Mouse (Mus musculus): ENCODE results near the gene Dis3. TPM values are rescaled to one million over a fixed set of nuclear protein-coding genes. Genes with fewer than 3 reads are reported as not detected.

Dis3 gene
- polyA plus RNA-seq (2016; fragmentation: Nextera tagmentation; extraction: Ambion mirVana), result 30.1 and 33.5 TPM in 2 replicates

DNA sequence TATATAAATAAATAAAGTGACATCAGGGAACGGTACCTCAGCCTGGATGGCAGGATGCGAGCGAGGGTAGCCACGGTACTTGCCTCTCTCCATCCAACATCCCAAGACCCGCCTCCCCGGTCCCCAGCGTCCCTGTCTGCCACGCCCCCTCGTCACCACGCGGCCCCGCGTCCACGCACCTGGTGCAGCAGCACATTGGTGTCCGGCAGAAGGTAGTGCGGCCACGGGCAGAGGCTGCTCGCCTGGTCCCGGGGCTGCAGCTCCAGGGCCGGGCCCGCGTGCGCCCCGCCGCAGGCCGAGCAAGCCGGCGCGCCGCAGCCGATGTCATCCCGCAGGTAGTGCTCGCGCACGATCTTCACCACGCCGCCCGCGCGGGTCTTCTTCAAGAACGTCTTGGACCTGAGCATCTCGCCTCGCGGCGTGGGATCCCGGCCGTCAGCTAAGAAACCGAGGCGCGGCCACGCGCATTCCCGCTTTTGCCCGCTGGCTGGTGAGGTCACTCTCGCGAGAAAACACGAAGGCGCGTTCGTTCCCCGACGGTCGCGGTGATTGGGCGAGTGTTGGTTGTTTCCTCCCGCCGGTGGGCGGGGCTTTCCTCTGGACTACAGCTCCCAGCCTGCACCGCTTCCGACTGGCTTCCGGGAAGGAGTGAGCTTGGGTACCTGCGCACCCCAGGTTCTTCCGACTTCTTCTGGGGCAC, at the start of gene Dis3, which contains the start of gene Pibf1:
Gene Dis3, minus strand, starts transcription at position 504 of the 700 bp plus-strand sequence.
Gene Pibf1, plus strand, starts transcription at position 158 of the 700 bp plus-strand sequence.
- Histone ChIP-seq H3K4me2 (peak within 1 kb of the TSS; percentile 82), H3K27ac (ENCODE audit: poor library complexity, severe bottlenecking) (peak within 1 kb of the TSS; percentile 36; the same call in 1 of the 2 replicates), H3K9ac (peak within 1 kb of the TSS; percentile 82), H3K4me1 (replicated peaks) (peaks cover 9% of the 10 kb centered on the region), H3K9me3 (replicated peaks) (no peaks in the 10 kb centered on the region), H3K4me3 (peak within 1 kb of the TSS; percentile 78), H3K27me3 (replicated peaks) (no peaks in the 10 kb centered on the region), H3K36me3 (peaks cover 44% of the 10 kb centered on the region)
- peak; percentile 100 for ATAC-seq (ENCODE audit: insufficient number of reproducible peaks, low FRiP score)
- WGBS, result under 1% methylated on average over 73 of the region's 73 CpGs

DNA sequence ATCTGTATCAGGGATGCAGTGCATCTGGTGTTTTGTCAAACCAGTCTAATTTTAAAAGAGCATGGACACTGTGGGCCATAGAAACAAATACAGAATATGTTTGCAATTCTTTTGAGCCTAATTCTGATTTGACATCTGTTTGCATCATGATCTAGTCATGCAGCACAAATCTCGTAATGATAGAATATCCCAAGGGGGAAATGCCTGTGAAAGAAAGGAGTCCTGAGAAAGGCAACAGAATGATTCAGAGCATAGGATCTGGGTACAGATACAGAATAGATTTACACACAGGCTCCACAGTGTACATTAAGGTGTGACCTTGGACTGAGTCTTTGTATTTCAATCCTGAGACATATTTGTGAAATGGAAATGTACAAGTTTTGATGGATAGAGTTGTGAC, 47.3 kb upstream of the Dis3 start:
- Histone ChIP-seq H3K27ac (ENCODE audit: poor library complexity, severe bottlenecking) (no peak overlapping the region), H3K4me2 (no peak overlapping the region), H3K9ac (no peak overlapping the region), H3K9me3 (replicated peaks) (no peaks in the 10 kb centered on the region), H3K36me3 (peaks cover 26% of the 10 kb centered on the region), H3K4me3 (no peak overlapping the region), H3K27me3 (replicated peaks) (no peaks in the 10 kb centered on the region), H3K4me1 (replicated peaks) (no peaks in the 10 kb centered on the region)
- no peak for ATAC-seq (ENCODE audit: insufficient number of reproducible peaks, low FRiP score)
- WGBS, result 83% methylated on average over 1 of the region's 1 CpGs

GRCm38 (mm10) chr14:99141786-99142633, 42.4 kb upstream of the Dis3 start:
- Histone ChIP-seq H3K9me3 (replicated peaks) (no peaks in the 10 kb centered on the region), H3K36me3 (peaks cover 25% of the 10 kb centered on the region), H3K4me2 (no peak overlapping the region), H3K4me3 (no peak overlapping the region), H3K9ac (no peak overlapping the region), H3K4me1 (replicated peaks) (no peaks in the 10 kb centered on the region), H3K27me3 (replicated peaks) (no peaks in the 10 kb centered on the region), H3K27ac (ENCODE audit: poor library complexity, severe bottlenecking) (no peak overlapping the region)
- 28% methylated on average over 15 of the region's 15 CpGs for WGBS
- peak; percentile 63; the same call in 1 of the 2 replicates for ATAC-seq (ENCODE audit: insufficient number of reproducible peaks, low FRiP score)

- WGBS, result 91% methylated on average over 2 of the region's 2 CpGs
- Histone ChIP-seq H3K9ac (no peak overlapping the region), H3K36me3 (peaks cover 37% of the 10 kb centered on the region), H3K27ac (ENCODE audit: poor library complexity, severe bottlenecking) (no peak overlapping the region), H3K27me3 (replicated peaks) (no peaks in the 10 kb centered on the region), H3K4me2 (no peak overlapping the region), H3K4me3 (no peak overlapping the region), H3K9me3 (replicated peaks) (no peaks in the 10 kb centered on the region), H3K4me1 (replicated peaks) (no peaks in the 10 kb centered on the region)
- no peak for ATAC-seq (ENCODE audit: insufficient number of reproducible peaks, low FRiP score)
Observed at GRCm38 (mm10) chr14:99140036-99140435, 40.5 kb upstream of the Dis3 start.

- ATAC-seq (ENCODE audit: insufficient number of reproducible peaks, low FRiP score), result no peak
- H3K36me3 ChIP-seq, result peaks cover 38% of the 10 kb centered on the region
- H3K27ac ChIP-seq (ENCODE audit: poor library complexity, severe bottlenecking), result no peak overlapping the region
- H3K27me3 ChIP-seq (replicated peaks), result no peaks in the 10 kb centered on the region
- no peak overlapping the region for H3K4me3 ChIP-seq
- H3K9me3 ChIP-seq (replicated peaks), result no peaks in the 10 kb centered on the region
- H3K9ac ChIP-seq, result no peak overlapping the region
- WGBS, result 95% methylated on average over 16 of the region's 16 CpGs
- no peak overlapping the region for H3K4me2 ChIP-seq
- no peaks in the 10 kb centered on the region for H3K4me1 ChIP-seq (replicated peaks)
Observed at GRCm38 (mm10) chr14:99136297-99136696, 36.7 kb upstream of the Dis3 start.

- Histone ChIP-seq H3K27me3 (replicated peaks) (no peaks in the 10 kb centered on the region), H3K4me2 (no peak overlapping the region), H3K4me3 (no peak overlapping the region), H3K9me3 (replicated peaks) (no peaks in the 10 kb centered on the region), H3K9ac (no peak overlapping the region), H3K36me3 (peaks cover 43% of the 10 kb centered on the region), H3K27ac (ENCODE audit: poor library complexity, severe bottlenecking) (no peak overlapping the region), H3K4me1 (replicated peaks) (no peaks in the 10 kb centered on the region)
- ATAC-seq (ENCODE audit: insufficient number of reproducible peaks, low FRiP score), result no peak
- 90% methylated on average over 9 of the region's 9 CpGs for WGBS
Observed at GRCm38 (mm10) chr14:99135761-99136160, 36.2 kb upstream of the Dis3 start.

DNA sequence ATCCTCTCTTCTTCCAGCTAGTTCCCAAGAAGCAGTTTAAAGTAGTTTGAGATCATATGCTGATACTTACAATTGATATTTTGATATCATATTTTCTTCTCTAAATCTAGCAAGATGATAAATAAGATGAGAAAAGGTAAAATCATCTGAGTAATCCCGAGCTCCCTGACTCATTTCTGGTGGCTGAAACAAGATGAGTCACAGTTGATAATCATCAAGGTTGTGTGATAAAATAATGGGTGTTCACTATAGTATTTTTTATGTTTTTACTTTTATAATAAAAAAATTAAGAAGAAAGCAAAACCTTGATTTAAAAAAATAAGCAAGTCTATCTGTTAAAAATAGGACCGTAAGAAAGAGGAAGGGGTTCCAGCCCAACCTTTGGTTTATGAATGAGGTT, 34.5 kb upstream of the Dis3 start:
- no peak overlapping the region for H3K27ac ChIP-seq (ENCODE audit: poor library complexity, severe bottlenecking)
- peaks cover 35% of the 10 kb centered on the region for H3K36me3 ChIP-seq
- H3K4me2 ChIP-seq, result no peak overlapping the region
- no peaks in the 10 kb centered on the region for H3K27me3 ChIP-seq (replicated peaks)
- 91% methylated on average over 2 of the region's 2 CpGs for WGBS
- no peaks in the 10 kb centered on the region for H3K4me1 ChIP-seq (replicated peaks)
- no peak for ATAC-seq (ENCODE audit: insufficient number of reproducible peaks, low FRiP score)
- H3K4me3 ChIP-seq, result no peak overlapping the region
- no peak overlapping the region for H3K9ac ChIP-seq
- no peaks in the 10 kb centered on the region for H3K9me3 ChIP-seq (replicated peaks)

DNA sequence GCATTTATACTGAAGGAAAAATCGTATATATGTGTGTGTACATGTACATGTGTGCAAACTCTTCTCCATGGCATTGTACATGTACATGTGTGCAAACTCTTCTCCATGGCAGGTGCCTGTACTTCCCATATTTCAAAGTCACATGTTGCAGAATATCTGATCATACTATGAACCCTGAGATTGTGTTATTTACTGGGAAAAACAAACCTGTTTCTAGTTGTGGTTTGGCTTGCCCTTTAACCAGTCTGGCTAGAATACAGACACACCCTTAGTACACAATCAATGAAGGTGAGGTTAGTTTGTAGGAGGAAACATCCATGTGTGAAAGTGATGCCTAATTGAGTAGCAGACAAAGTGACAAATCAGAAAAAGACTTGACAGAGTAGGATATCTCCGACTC, 29.5 kb upstream of the Dis3 start:
- Histone ChIP-seq H3K27me3 (replicated peaks) (no peaks in the 10 kb centered on the region), H3K4me1 (replicated peaks) (no peaks in the 10 kb centered on the region), H3K27ac (ENCODE audit: poor library complexity, severe bottlenecking) (no peak overlapping the region), H3K4me2 (no peak overlapping the region), H3K36me3 (peaks cover 15% of the 10 kb centered on the region), H3K9me3 (replicated peaks) (no peaks in the 10 kb centered on the region), H3K9ac (no peak overlapping the region), H3K4me3 (no peak overlapping the region)
- 81% methylated on average over 2 of the region's 2 CpGs for WGBS
- no peak for ATAC-seq (ENCODE audit: insufficient number of reproducible peaks, low FRiP score)

GRCm38 (mm10) chr14:99127509-99127908, 27.9 kb upstream of the Dis3 start:
- no peaks in the 10 kb centered on the region for H3K27me3 ChIP-seq (replicated peaks)
- no peak overlapping the region for H3K9ac ChIP-seq
- no peak for ATAC-seq (ENCODE audit: insufficient number of reproducible peaks, low FRiP score)
- H3K36me3 ChIP-seq, result peaks cover 18% of the 10 kb centered on the region
- no peak overlapping the region for H3K4me3 ChIP-seq
- no peak overlapping the region for H3K4me2 ChIP-seq
- no peaks in the 10 kb centered on the region for H3K4me1 ChIP-seq (replicated peaks)
- no peaks in the 10 kb centered on the region for H3K9me3 ChIP-seq (replicated peaks)
- no peak overlapping the region for H3K27ac ChIP-seq (ENCODE audit: poor library complexity, severe bottlenecking)
- WGBS, result 64% methylated on average over 1 of the region's 1 CpGs

GRCm38 (mm10) chr14:99126713-99127112, 27.1 kb upstream of the Dis3 start:
- Histone ChIP-seq H3K9ac (no peak overlapping the region), H3K4me1 (replicated peaks) (no peaks in the 10 kb centered on the region), H3K27me3 (replicated peaks) (no peaks in the 10 kb centered on the region), H3K36me3 (peaks cover 22% of the 10 kb centered on the region), H3K4me3 (no peak overlapping the region), H3K27ac (ENCODE audit: poor library complexity, severe bottlenecking) (no peak overlapping the region), H3K9me3 (replicated peaks) (no peaks in the 10 kb centered on the region), H3K4me2 (no peak overlapping the region)
- WGBS, result 87% methylated on average over 4 of the region's 4 CpGs
- ATAC-seq (ENCODE audit: insufficient number of reproducible peaks, low FRiP score), result no peak

- H3K4me2 ChIP-seq, result no peak overlapping the region
- WGBS, result 89% methylated on average over 4 of the region's 4 CpGs
- no peak for ATAC-seq (ENCODE audit: insufficient number of reproducible peaks, low FRiP score)
Observed at GRCm38 (mm10) chr14:99124076-99124475, 24.5 kb upstream of the Dis3 start.

More at GRCm38 (mm10) chr14:99124076-99124475, 24.5 kb upstream of the Dis3 start:
- Histone ChIP-seq H3K9ac (no peak overlapping the region), H3K9me3 (replicated peaks) (no peaks in the 10 kb centered on the region), H3K27ac (ENCODE audit: poor library complexity, severe bottlenecking) (no peak overlapping the region), H3K36me3 (peaks cover 20% of the 10 kb centered on the region), H3K4me3 (no peak overlapping the region), H3K4me1 (replicated peaks) (no peaks in the 10 kb centered on the region), H3K27me3 (replicated peaks) (no peaks in the 10 kb centered on the region)
